Mouse (Mus musculus) intestine, embryonic 16.5 days (tissue): ENCODE data around the gene Siglecg. TPM values are rescaled to one million over a fixed set of nuclear protein-coding genes. Genes with fewer than 3 reads are reported as not detected.

Source experiments
- ATAC-seq: fragments of 200-750 bp; cut with Nextera tagmentation; 2 replicates; pipeline ENCODE4 v1.8.0; 2017; ENCODE audit warnings: moderate TSS enrichment, moderate library complexity
- H3K27ac ChIP-seq: fragments of 300-500 bp; sonication (generic); 2 replicates; pipeline ENCODE4 v1.5.1; 2014; ENCODE audit warnings: mild to moderate bottlenecking, low read length
- H3K27me3 ChIP-seq: fragments of 300-500 bp; sonication (generic); replicated peaks from 2 replicates; pipeline ENCODE4 v1.6.1; 2014; ENCODE audit warnings: low read length, control low read depth, mixed read lengths; ENCODE audit not compliant: control insufficient read depth, insufficient read depth
- H3K36me3 ChIP-seq: fragments of 300-500 bp; sonication (generic); 2 replicates; pipeline ENCODE4 v1.6.1; 2014; ENCODE audit warnings: low read length, control low read depth; ENCODE audit not compliant: control insufficient read depth, insufficient read depth
- H3K4me1 ChIP-seq: fragments of 300-500 bp; sonication (generic); 2 replicates; pipeline ENCODE4 v1.6.1; 2014; ENCODE audit warnings: low read length, control low read depth, mixed read lengths; ENCODE audit not compliant: control insufficient read depth, insufficient read depth
- H3K4me2 ChIP-seq: fragments of 300-500 bp; sonication (generic); 2 replicates; pipeline ENCODE4 v1.6.1; 2014; ENCODE audit warnings: low read depth, low read length, control low read depth
- H3K4me3 ChIP-seq: fragments of 300-500 bp; sonication (generic); 2 replicates; pipeline ENCODE4 v1.5.1; 2014; ENCODE audit warnings: mild to moderate bottlenecking, low read length
- H3K9ac ChIP-seq: fragments of 300-500 bp; sonication (generic); 2 replicates; pipeline ENCODE4 v1.6.1; 2014; ENCODE audit warnings: low read depth, low read length
- H3K9me3 ChIP-seq: fragments of 300-500 bp; sonication (generic); 2 replicates; pipeline ENCODE4 v1.6.1; 2016; ENCODE audit warnings: low read length, control low read depth; ENCODE audit not compliant: control insufficient read depth
- WGBS: fragments of 180-500 bp; shearing (Covaris S2); extraction: QIAGEN DNeasy Blood & Tissue Kit; methylation state at CpG from one replicate; pipeline ENCODE4 v1.1.7; 2014; 5-methylcytosine and 5-hydroxymethylcytosine counted together
- polyA plus RNA-seq: library from polyadenylated mRNA; unstranded; fragments of >200 nt; fragmentation: Nextera tagmentation; extraction: Ambion mirVana; gene quantifications from 2 replicates; pipeline ENCODE4 v1.2.1, GENCODE M21; 2015

Siglecg gene
- polyA plus RNA-seq, 1 experiment from 2014 or later: 0.39 TPM

- H3K36me3 ChIP-seq: no peaks in the 10 kb centered on the region
- no peak overlapping the region for H3K9ac ChIP-seq
- H3K4me3 ChIP-seq: no peak overlapping the region
- no peak for ATAC-seq
- H3K4me1 ChIP-seq: peaks cover 9% of the 10 kb centered on the region; the same call in 1 of the 2 replicates
- 74% methylated on average over 4 of the region's 4 CpGs for WGBS
- H3K27me3 ChIP-seq: no peaks in the 10 kb centered on the region
- no peak overlapping the region for H3K27ac ChIP-seq
- no peak overlapping the region for H3K4me2 ChIP-seq
- H3K9me3 ChIP-seq: no peaks in the 10 kb centered on the region
Measured at GRCm38 (mm10) chr7:43438611-43439010, 30.6 kb downstream of the Siglecg start.

- Histone ChIP-seq H3K9ac (no peak within 1 kb of the TSS), H3K27me3 (no peaks in the 10 kb centered on the region), H3K9me3 (no peaks in the 10 kb centered on the region), H3K4me3 (no peak within 1 kb of the TSS), H3K27ac (no peak within 1 kb of the TSS), H3K36me3 (no peaks in the 10 kb centered on the region), H3K4me1 (peaks cover 18% of the 10 kb centered on the region), H3K4me2 (no peak within 1 kb of the TSS)
- ATAC-seq: no peak
- 82% methylated on average over 6 of the region's 6 CpGs for WGBS
Measured at GRCm38 (mm10) chr7:43440482-43440881, 32.5 kb downstream of the Siglecg start, which contains the start of gene Cldnd2. Cldnd2 (plus strand) TSS chr7:43440782.

- no peaks in the 10 kb centered on the region for H3K27me3 ChIP-seq
- no peak for ATAC-seq
- no peak overlapping the region for H3K9ac ChIP-seq
- H3K36me3 ChIP-seq: no peaks in the 10 kb centered on the region
- no peaks in the 10 kb centered on the region for H3K9me3 ChIP-seq
- H3K4me1 ChIP-seq: peaks cover 18% of the 10 kb centered on the region
- WGBS: 75% methylated on average over 3 of the region's 3 CpGs
- no peak overlapping the region for H3K27ac ChIP-seq
- no peak overlapping the region for H3K4me3 ChIP-seq
- no peak overlapping the region for H3K4me2 ChIP-seq
Measured at GRCm38 (mm10) chr7:43441071-43441470, 33.1 kb downstream of the Siglecg start.

GRCm38 (mm10) chr7:43442684-43443083 is 34.7 kb downstream of the Siglecg start:
- 6% methylated on average over 9 of the region's 9 CpGs for WGBS
- no peaks in the 10 kb centered on the region for H3K36me3 ChIP-seq
- peaks cover 18% of the 10 kb centered on the region for H3K4me1 ChIP-seq
- peak overlapping the region; percentile 78 for H3K9ac ChIP-seq
- H3K27ac ChIP-seq: peak overlapping the region; percentile 100
- ATAC-seq: 0 out of 2 replicates have a peak, but pooled peaks have one; percentile 4
- H3K9me3 ChIP-seq: no peaks in the 10 kb centered on the region
- H3K4me3 ChIP-seq: peak overlapping the region; percentile 65
- H3K4me2 ChIP-seq: peak overlapping the region; percentile 88
- H3K27me3 ChIP-seq: no peaks in the 10 kb centered on the region

- Histone ChIP-seq H3K27me3 (no peaks in the 10 kb centered on the region), H3K9ac (peak overlapping the region; percentile 78), H3K36me3 (no peaks in the 10 kb centered on the region), H3K4me1 (peaks cover 18% of the 10 kb centered on the region), H3K4me3 (peak overlapping the region; percentile 65), H3K9me3 (no peaks in the 10 kb centered on the region), H3K4me2 (peak overlapping the region; percentile 88), H3K27ac (peak overlapping the region; percentile 100)
- ATAC-seq: peak; percentile 95
- under 1% methylated on average over 36 of the region's 36 CpGs for WGBS
Measured at GRCm38 (mm10) chr7:43443126-43443916, 35.3 kb downstream of the Siglecg start.

- Histone ChIP-seq H3K27ac (peak within 1 kb of the TSS; percentile 100), H3K4me1 (peaks cover 18% of the 10 kb centered on the region), H3K4me3 (peak within 1 kb of the TSS; percentile 65), H3K9ac (peak within 1 kb of the TSS; percentile 78), H3K27me3 (no peaks in the 10 kb centered on the region), H3K36me3 (no peaks in the 10 kb centered on the region), H3K9me3 (no peaks in the 10 kb centered on the region), H3K4me2 (peak within 1 kb of the TSS; percentile 88)
- ATAC-seq: peak; percentile 98
- 0% methylated on average over 27 of the region's 27 CpGs for WGBS
Measured at GRCm38 (mm10) chr7:43443917-43444293, 35.9 kb downstream of the Siglecg start, which contains the start of the genes Etfb and Gm45233. Etfb (plus strand) TSS chr7:43444083. Gm45233 (plus strand) TSS chr7:43444128.

GRCm38 (mm10) chr7:43447801-43448200 is 39.8 kb downstream of the Siglecg start:
- no peak for ATAC-seq
- peaks cover 3% of the 10 kb centered on the region; the same call in 1 of the 2 replicates for H3K36me3 ChIP-seq
- no peak overlapping the region for H3K4me3 ChIP-seq
- peaks cover 12% of the 10 kb centered on the region for H3K4me1 ChIP-seq
- H3K9ac ChIP-seq: no peak overlapping the region
- no peaks in the 10 kb centered on the region for H3K27me3 ChIP-seq
- 82% methylated on average over 4 of the region's 4 CpGs for WGBS
- H3K4me2 ChIP-seq: no peak overlapping the region
- no peak overlapping the region for H3K27ac ChIP-seq
- no peaks in the 10 kb centered on the region for H3K9me3 ChIP-seq

GRCm38 (mm10) chr7:43448246-43448645 is 40.2 kb downstream of the Siglecg start:
- no peak overlapping the region for H3K9ac ChIP-seq
- H3K36me3 ChIP-seq: peaks cover 8% of the 10 kb centered on the region; the same call in 1 of the 2 replicates
- H3K4me2 ChIP-seq: no peak overlapping the region
- H3K27me3 ChIP-seq: no peaks in the 10 kb centered on the region
- no peak overlapping the region for H3K4me3 ChIP-seq
- 79% methylated on average over 2 of the region's 3 CpGs for WGBS
- ATAC-seq: no peak
- H3K4me1 ChIP-seq: peaks cover 9% of the 10 kb centered on the region
- no peaks in the 10 kb centered on the region for H3K9me3 ChIP-seq
- H3K27ac ChIP-seq: no peak overlapping the region

GRCm38 (mm10) chr7:43449811-43450210 is 41.8 kb downstream of the Siglecg start:
- no peaks in the 10 kb centered on the region for H3K27me3 ChIP-seq
- no peak overlapping the region for H3K9ac ChIP-seq
- peaks cover 10% of the 10 kb centered on the region; the same call in 1 of the 2 replicates for H3K36me3 ChIP-seq
- H3K4me2 ChIP-seq: no peak overlapping the region
- WGBS: 95% methylated on average over 2 of the region's 2 CpGs
- no peak overlapping the region for H3K27ac ChIP-seq
- no peak overlapping the region for H3K4me3 ChIP-seq
- no peaks in the 10 kb centered on the region for H3K9me3 ChIP-seq
- no peak for ATAC-seq
- peaks cover 3% of the 10 kb centered on the region for H3K4me1 ChIP-seq
